Mouse (Mus musculus): Measurements from ENCODE around the gene Cdkn1c.

The Cdkn1c gene

DNA sequence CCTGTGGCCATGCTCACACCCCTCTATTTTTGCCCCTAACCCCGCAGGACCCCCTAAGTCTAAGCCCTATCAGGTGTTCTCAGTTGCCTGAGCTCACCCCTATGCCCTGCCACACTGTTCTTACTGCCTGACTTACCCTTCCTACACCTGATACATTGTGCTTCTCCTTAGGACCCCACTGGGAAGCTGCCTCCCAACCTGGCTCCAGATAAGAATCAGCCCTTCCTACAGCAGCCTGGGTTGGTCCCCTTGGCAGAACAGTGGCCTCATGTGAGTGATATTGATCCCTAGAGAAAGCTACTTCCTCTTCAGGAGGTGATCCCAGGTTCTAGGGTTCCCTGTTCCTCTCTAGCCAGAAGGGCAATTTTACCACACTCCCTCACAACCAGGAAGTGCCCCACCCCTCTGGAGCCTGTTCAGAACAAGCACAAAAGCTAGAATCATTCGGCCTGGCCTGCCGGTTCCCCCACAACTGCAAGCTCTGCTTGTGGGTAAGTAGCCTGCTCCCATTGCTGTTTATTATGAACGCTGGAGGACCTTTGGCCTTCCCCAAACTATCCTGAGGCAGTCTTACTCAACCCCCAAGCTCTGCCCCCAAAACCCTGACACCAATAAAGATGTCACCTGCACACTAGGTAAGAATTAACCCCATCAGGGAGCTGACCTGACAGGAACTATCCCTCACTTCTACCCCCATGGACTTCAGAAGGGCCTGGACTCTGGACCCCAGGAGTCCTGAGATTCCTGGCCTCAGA is 12.7 kb upstream of the Cdkn1c start, which contains the start of gene Slc22a18:
Gene Slc22a18 (plus strand): TSS at position 390 of the 755 bp plus-strand sequence.
- DNase-seq (ENCODE audit: low spot score): peak; percentile 68

DNA sequence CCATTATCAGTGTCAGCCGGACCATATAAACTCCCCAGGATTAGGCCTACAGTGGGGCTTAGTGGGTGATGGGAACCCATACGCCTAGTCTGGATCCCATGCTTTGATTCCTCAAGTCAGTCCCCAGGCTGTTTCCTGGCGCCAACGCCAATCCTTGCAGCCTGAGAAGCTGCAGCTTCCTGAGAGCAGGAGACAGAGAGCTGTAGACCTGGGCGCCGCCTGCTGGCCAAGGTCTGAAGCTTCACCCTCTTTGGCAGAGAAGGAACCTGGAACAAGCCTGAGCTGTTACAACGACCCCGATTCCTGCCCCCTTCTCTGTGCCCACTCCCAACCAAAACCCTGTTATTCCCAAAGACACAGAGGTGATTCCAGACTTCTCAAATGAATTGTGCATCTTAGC is 9.1 kb upstream of the Cdkn1c start:
- peak; percentile 67 for DNase-seq (ENCODE audit: low spot score)

DNA sequence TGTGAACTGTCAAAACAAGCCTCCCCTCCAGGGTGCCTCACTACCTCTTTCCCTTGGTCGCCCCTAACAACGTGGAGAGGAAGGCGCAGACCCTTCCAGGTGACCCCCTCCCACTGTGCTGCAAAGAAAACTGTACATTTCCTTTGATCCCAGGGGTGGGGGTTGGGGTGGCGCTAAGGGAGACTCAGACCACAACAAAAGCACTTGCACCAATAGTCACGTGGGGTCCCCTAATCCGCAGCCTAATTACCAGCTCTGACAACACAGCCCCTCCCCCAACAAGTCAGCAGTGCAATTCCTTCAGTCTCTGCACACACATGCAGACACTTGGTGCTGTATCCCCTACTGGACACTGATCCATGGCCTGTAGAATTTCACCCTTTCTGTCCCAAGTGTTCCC is 6.9 kb upstream of the Cdkn1c start:
- no peak for DNase-seq (ENCODE audit: low spot score)

DNA sequence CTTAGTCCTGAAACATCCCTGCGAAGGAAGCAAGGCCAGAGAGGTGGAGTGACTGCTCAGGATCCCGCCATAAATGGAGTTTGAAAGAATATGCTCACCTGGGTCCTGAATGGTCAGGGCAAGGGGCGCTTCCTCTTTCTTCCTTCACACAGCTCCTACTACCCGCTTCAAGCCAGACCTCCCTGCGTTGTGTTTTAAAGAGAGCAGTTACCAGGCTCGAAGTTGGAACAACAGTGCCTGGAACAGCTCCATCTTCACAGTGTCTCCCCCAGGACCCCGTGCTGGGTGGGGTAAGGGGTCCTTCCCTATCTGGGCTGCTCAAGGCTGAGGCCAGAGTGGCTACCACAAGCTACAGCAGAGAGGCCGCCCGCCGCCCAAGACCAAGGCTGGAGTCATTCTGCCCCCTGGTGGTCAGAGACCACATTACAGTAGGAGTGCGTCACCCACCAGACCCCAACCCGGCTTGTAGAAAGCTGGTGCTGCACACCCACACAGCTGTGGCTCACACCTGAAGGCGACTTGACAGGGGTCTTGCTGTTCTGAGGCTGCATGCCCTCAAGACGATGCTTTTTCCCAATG is 5.3 kb upstream of the Cdkn1c start:
- DNase-seq (ENCODE audit: low spot score): peak; percentile 77

GRCm38 (mm10) chr7:143464811-143465560 is 4.1 kb upstream of the Cdkn1c start:
- DNase-seq (ENCODE audit: low spot score): peak; percentile 30

DNA sequence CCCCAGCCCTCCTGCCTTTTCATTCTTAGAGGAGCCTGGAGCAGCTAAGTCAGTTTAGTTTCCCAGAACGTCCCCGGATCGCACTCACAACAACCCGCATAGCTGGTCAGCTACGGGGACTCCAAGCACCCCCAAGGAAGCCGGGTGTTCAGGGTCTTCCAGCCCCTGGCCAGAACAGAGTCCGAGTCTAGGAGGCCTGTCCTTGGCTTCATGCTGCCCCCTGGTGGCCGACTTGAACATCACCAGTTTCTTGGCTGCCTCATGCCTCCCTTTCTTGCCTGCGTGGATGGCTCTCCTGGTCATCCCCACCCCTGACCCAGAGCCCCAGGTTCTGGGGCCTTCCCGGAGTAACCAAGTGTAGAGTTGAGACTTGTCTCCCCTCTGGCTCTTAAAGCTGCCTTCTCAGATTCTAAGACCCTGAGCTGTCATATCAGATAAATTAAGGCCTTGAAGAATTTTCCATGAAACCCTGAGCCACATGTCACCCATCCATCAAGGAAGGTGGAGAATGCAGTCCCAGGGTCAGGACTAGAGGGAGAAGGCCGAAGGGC is 3.1 kb upstream of the Cdkn1c start:
- DNase-seq (ENCODE audit: low spot score): peak; percentile 76

- DNase-seq (ENCODE audit: low spot score): no peak
Measured at GRCm38 (mm10) chr7:143462516-143462915, 1.7 kb upstream of the Cdkn1c start.

GRCm38 (mm10) chr7:143461920-143462319 is 1.1 kb upstream of the Cdkn1c start:
- no peak for DNase-seq (ENCODE audit: low spot score)

DNA sequence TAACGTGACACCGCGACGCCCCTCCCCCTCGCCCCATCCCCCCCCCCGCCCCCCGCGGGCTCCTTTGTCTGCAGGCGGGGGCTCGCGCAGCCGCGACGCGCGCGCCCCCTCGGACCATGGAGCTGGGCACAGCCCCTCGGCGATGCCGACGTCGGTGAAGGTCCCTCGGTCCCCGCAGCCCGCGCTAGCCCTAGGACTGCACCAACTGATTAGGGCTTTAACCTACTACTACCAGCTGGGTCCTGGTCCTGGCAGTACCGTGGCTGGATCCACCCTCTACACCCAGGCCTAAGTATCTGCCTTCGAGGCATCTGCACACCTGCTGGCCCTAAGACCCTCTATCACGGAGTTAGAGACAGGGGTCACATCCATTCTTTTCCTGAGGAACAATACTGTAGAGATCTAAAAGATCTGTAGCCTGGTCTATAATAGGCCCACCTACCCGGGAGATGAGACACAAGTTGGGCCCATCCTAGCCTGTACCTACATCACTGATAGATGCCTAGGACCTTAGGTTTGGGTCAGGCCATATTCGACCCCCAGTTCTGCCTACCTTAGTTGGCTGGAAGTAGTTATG is 532 bp upstream of the Cdkn1c start:
- DNase-seq (ENCODE audit: low spot score): no peak

GRCm38 (mm10) chr7:143460217-143460834 is 524 bp downstream of the Cdkn1c start:
- no peak for DNase-seq (ENCODE audit: low spot score)

DNA sequence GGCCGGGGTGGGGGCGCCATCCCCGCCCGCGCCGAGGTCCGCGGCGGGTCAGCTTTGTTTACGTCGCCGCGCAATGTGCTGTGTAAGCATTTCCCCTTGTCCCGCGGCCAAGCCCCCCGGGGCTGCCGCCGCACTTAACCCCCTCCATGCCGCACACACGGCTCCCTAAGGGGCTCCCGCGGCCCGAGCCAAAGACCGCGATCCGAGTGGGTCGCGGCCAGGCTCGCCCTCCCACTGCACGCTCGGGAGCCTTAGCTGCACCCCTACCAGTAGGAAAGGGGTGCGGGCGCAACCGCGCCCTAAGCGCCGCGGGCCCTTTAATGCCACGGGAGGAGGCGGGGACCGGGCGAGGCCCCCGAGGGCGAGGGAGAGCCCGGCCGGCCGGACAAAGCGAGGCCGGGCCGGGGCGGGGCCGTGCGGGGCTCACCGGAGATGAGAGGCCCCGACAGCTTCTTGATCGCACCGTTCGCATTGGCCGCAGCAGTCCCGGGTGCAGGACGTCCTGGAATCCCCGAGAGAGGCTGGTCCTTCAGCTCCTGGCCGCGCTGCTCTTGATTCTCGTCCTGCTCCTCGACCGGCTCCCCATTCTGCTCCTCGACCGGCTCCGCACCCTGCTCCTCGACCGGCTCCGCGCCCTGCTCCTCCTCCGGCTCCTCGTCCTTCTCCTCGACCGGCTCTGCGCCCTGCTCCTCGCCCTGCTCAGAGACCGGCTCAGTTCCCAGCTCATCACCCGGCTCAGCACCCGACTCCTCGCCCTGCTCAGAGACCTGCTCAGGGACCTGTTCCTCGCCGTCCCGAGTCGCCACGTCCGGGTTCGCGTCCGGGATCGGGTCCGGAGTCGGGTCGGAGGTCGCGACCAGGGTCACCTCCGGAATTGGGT is 1.3 kb downstream of the Cdkn1c start:
- DNase-seq (ENCODE audit: low spot score): peak; percentile 24

DNA sequence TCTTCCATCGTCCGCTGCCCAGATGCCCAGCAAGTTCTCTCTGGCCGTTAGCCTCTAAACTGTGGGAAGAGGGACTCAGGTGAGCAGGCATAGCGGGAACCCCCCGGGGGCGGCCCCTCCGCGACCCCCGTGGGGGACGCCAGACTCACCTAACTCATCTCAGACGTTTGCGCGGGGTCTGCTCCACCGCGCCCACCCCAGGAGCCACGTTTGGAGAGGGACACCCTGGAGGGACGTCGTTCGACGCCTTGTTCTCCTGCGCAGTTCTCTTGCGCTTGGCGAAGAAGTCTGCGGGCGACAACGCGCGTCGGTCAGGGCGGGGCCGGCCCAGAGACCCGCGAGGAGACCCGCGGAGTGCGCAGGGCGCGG is 1.9 kb downstream of the Cdkn1c start:
- DNase-seq (ENCODE audit: low spot score): no peak

GRCm38 (mm10) chr7:143447130-143447529 is 13.7 kb downstream of the Cdkn1c start:
- DNase-seq (ENCODE audit: low spot score): no peak

DNA sequence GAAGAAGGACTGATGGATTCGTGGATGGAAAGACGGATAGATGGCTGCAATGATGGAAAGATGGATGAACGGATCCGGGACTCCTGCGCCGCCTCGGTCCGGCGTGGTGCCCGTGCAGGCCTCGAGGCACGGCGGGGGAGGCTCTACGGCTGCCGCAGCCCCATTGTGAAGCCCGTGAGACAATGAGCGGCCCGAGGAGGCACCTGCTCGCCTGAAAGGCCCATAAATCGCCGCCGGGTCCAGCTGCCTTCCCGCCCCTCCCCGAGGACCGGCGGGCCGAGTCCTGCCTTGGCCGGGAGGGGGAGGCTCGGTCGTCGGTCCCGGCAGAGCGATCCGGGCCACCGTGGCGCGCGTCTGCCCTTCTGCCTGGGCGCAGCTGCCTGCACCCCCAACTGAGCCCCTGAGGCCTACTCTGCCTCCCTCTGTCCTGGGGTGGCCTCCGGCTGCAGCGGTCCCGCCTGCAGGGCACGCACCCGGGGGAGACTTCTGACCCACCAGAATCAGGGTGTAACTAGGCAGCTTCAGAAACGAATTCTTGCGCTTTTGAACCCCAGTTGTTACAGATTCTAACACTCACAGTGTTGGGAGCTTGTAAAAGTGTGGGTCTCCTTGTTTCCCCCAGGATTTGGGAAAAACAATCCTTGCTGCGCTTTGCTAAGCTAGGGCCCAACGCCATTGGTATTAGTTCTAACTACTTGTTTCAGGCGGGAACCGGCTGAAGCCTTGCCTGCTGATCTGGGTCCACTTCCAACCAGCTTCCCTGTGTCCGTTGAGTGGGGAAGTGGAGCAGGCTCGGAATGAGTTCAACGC is 15.0 kb downstream of the Cdkn1c start:
- DNase-seq (ENCODE audit: low spot score): no peak

GRCm38 (mm10) chr7:143444955-143445648 is 15.7 kb downstream of the Cdkn1c start:
- no peak for DNase-seq (ENCODE audit: low spot score)

- no peak for DNase-seq (ENCODE audit: low spot score)
Measured at GRCm38 (mm10) chr7:143444580-143444954, 16.3 kb downstream of the Cdkn1c start.

DNA sequence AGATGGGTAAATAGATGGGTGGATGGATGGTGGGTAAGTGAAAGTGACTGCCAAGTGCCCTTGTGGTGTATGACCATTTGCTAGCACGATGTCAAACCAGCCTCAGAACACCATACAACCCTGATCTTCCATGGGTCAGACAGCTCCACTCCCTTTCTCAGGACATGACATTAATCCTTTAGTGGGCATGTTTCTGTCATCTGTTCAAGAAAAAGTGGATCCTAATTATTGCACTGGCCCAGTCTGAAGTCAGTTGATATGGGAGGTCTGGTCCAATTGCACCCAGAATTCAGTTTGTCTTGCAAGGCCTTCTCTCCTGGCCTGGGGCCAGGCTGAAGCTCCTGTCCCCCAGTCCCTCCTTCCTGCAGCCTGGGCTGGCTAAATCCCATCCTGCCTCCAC is 21.9 kb downstream of the Cdkn1c start:
- DNase-seq (ENCODE audit: low spot score): no peak

GRCm38 (mm10) chr7:143437894-143438581 is 22.8 kb downstream of the Cdkn1c start:
- DNase-seq (ENCODE audit: low spot score): no peak
